Mouse (Mus musculus) adrenal gland, adult 18-20 months (tissue): ENCODE measurements around the gene Gm12184. TPM values are rescaled to one million over a fixed set of nuclear protein-coding genes. Genes with fewer than 3 reads are reported as not detected.
"Not testable (repeated sequence)": the region's sequence is repeated elsewhere in the genome, so short reads cannot be mapped to it uniquely, and the experiment has no call there.

Experiments
- DNase-seq, 2 experiments: peaks; one replicate each; pipeline ENCODE4 v3.0.0; 2021 to 2022; ENCODE audit warnings: low spot score in 2 of 2
- total RNA-seq, 2 experiments: library from RNA; stranded (reverse); gene quantifications; 1 replicate in 1 of 2; 2 replicates in 1 of 2; pipeline ENCODE4 v1.2.3; 2021

The Gm12184 gene
- total RNA-seq, 2 experiments from 2014 or later, result 0.76 to 3.1 TPM

DNA sequence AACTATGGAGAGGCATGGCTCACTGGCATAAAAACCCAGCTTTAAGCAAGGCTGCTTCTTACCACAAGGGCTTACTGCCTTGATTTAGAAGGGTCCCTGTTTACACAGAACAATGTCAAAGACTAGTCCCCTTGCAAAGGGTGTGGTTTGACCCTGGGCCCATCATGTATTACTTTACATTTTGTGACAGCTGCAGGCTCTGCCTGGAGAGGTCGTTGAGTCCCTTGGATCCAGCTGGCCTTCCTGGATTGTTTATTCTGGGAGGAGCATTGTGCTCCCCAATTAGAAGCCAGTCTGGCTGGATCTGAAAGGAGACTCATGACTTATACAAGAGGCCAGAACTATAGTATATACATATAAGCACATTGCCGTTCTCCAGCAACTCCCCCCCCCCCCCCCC is 23.8 kb upstream of the Gm12184 start:
- DNase-seq, result no peak

DNA sequence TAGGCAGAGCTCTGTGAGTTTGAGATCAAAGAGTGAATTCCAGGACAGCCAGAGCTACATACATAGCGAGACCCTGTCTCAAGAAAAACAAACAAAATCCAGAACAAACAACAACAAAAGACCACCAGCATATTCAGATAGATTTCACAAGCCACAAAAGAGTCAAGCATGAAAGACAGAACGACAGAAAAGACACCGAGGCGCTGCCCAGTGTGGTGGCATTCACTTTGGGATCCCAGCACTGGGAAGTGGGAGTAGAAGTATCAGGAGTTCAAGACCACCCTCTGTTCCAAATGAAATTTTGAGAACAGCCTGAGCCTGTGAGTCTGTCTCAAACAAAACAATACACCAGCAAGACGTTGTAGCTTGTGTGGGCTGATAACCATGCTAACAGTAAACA is 20.4 kb upstream of the Gm12184 start:
- no peak for DNase-seq

- DNase-seq, result not testable (repeated sequence)
Observed at GRCm38 (mm10) chr11:48846362-48846761, 19.9 kb upstream of the Gm12184 start.

DNA sequence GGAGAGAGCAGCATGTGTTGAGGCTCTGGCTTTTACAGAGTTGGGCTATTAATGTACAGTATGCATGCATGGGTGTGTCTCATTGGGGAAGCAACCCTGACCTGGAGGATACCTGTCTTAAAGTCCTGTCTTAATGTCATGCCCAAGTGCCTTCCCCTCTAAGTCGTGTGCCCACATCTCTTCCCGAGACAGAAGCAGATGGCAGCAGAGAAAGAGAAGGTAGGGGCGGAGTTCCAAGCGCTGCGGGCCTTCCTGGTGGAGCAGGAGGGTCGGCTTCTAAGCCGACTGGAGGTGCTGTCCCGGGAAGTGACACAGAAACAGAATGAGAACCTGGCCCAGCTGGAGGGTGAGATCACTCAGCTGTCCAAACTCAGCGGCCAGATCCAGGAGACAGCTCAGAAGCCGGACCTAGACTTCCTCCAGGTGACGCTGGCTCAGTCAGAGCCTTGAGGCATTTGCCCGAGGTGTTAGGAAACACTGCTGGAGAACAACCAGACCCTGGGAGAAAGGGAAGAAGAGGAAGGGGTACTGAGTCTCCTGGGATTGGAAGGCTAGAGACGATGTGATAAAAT is 18.9 kb upstream of the Gm12184 start:
- DNase-seq, result no peak

DNA sequence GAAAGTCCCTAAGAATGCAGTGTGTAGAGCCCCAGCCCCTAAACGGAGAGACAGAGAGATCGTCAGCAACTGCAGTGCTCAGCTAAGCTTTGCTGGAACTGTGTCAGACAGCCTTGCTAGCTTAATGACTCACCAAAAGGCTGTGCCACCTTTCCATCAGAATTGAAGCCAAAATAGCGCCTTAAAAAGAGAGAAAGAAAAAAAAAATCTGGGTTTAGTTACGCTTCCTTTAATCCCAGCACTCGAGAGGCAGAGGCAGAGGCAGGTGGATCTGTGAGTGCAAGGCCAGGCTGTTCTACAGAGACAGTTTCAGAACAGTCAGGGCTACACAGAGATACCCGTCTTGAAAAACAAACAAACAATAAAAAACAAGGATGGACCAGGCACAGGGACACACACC is 17.9 kb upstream of the Gm12184 start:
- no peak for DNase-seq

DNA sequence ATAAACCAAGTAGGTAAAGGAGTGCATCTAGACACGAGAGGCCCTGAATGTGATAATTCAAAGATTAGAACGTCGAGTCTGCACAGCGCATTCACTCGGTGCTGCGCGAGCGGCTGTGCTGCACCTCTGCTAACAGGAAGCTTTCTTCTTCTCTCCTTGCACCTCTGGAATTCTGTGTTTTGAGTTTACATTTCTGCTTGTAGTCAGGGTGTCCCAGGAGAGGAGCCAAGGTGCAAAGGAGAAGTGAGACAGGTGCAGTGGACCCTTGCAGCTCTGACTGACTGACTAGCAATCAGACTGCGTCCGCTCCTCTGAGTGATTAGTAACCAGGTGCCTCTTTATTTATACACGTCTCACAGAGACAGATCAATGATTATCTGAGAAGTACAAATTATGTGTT is 16.7 kb upstream of the Gm12184 start:
- no peak for DNase-seq

- no peak for DNase-seq
Observed at GRCm38 (mm10) chr11:48842378-48842792, 15.9 kb upstream of the Gm12184 start.

GRCm38 (mm10) chr11:48841213-48841612 is 14.8 kb upstream of the Gm12184 start:
- no peak for DNase-seq

- no peak for DNase-seq
Observed at GRCm38 (mm10) chr11:48840805-48841204, 14.3 kb upstream of the Gm12184 start.

- DNase-seq, result no peak
Observed at GRCm38 (mm10) chr11:48838879-48839680, 12.6 kb upstream of the Gm12184 start.

- DNase-seq, result no peak
Observed at GRCm38 (mm10) chr11:48838181-48838797, 11.8 kb upstream of the Gm12184 start.

GRCm38 (mm10) chr11:48837310-48838180 is 11.1 kb upstream of the Gm12184 start:
- DNase-seq, result peak; percentile 72 to 76

DNA sequence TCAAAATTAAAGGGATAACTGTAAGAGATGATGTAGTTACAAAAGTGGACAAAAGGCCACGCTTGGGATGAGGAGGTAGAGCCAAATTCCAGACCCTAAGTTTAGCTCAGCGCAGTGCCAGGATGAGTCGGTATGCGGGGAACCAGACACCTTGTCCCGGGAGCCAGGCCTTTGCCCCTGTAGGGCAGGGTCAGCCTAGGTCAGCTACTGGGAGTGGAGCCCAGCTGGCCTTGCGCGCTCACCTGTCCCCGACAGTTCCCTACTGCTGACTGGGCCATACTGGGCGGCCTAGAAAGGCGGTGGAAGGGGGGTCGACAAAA is 10.5 kb upstream of the Gm12184 start:
- DNase-seq, result no peak

DNA sequence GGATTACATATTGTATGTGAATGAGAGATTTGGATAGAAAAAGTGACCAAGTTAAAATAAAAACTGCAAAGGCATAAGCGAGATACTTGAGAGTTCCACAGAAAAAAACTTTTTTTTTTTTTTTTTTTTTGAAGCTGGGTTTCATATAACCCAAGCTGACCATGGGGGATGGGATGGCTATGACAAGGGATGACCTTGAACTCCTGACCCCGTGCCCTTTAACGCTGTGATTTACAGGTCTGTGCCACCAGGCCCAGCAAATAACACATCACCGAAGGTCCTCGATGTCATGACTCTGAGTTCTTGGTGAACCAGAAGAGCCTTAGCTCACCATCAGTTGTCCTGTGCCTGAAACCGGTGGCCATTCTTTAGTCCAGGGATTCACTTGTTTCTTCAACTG is 9.5 kb upstream of the Gm12184 start:
- no peak for DNase-seq

DNA sequence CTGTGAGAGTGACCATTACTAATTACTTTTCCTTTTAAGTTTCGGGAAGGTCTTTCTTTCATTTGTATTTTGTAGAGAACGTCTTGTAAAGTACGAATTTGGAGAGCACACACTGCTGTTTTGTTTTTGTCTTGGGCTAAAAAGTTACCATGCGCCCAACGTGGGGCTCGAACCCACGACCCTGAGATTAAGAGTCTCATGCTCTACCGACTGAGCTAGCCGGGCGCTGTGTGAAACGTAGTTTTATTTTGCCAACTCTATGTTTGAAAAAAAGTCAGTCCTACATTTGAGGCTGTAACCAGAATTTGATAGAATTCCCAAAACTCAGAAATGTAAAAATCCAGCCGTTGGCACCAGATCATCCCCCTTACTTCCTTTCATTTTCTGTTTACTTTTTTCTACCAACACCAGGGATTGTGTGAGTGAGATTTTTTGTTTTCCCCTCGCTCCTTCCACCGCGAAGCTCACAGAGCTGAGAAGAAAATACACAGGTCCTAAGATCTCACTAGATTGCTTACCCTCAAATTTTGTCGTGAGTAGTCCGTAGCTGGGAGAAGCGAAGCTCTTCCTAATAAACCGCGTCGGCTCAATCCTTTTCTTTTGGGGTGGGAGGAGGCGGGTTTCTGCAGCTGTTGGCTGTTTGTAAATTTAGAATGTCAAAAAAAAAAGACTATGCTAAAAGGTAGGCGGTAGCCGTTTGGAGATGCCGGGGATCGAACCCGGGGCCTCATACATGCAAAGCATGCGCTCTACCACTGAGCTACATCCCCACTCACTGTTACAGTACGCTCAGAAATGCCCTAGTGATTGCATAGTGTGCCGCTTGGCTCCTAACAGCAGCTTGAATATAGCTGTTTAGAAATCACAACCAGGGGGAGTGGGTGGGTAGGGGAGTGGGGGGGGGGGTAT is 7.5 kb upstream of the Gm12184 start:
- DNase-seq, result peak; percentile 92 to 95

DNA sequence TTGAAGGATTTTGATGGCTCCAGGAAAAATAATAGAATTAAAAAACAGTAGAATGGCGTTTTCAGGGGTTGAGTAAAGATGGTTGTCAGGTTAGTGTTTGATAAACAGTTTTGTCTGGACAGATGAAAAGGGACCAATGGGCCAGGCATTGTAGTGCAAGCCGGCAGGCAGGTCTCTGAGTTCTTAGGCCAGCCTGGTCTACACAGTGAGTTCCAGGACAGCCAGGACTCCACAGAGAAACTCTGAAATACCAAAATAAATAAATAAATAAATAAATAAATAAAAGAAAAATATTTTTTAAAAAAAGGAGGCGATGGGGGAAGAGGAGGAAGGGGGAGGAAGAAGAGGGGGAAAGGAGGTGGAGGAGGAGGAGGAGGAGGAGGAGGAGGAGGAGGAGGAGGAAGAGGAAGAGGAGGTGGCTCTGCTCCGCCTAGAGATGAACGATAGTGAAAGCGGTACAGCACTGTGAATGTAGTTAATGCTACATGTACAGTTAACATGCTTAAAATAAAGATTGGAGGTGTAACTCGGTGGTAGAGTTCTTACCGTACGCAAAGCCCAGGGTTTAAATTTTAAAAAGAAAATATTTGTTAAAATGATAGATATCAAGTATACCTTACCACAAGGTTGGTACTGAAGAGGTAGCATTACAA is 6.7 kb upstream of the Gm12184 start:
- DNase-seq, result no peak

DNA sequence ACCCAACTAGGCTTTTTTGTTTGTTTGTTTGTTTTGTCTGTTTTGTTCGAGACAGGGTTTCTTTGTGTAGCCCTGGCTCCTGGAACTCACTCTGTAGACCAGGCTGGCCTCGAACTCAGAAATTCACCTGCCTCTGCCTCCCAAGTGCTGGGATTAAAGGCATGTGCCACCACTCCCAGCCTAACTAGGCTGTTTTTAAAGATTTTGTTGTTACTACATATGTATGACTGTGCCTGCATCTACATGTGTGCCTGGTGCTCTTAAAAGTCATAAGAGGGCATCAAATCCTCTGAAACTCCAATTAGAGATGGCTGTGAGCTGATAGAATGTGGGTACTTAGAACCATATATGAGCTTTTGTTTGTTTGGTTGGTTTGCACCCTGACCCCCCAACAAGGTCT is 4.8 kb upstream of the Gm12184 start:
- no peak for DNase-seq

DNA sequence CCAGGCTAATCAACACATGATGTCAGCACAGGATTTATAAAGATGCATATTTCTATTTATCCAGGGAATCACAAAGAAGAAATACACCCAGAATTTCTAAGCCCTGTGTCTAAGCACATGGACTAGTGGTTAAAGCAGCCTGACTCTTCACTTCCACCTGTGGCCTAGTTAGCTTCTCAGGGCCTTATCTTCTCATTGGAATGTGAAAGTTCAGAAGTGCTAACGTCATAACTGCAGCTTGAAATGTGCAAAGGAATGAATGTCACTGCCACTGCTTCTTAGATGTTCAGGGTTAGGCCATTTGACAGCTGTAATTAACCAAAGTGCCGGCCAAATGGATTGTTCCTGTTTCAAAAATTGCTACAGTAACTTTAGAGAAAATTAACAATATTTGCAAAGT is 3.8 kb upstream of the Gm12184 start:
- DNase-seq, result no peak

DNA sequence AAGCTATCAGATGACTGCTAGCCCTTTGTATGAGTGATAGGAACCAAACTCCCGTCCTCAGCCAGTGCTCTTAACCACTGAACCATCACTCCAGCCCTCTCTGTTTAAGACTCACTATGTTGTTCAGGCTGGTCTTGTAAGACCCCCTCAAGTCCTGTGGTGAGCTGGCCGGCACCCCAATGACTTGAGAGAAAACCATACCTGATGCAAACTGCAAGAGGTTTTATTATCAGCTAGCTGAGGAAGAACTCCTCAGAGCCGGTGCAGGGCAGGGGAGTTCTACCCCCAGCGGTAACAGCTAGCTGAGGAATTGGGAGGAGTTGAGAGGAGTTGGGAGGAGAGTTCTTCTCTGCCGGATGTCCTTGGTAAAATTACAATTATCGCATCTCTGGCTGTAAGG is 1.5 kb upstream of the Gm12184 start:
- no peak for DNase-seq

DNA sequence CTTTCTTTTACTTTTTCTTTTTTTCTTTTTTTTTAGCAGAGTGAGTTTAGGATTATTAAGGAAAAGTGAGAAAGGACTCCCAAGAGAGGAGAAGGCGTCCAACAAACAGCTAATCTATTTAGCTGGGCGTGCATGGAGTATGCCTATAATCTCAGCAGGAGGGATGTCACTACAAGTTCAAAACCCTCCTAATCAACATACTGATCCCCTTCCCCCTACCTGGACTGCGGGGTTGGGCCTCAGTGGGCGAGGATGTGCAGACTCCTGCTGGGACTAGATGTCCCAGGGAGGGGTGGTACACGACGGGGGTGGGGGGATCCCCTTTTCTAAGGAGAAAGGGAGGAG is 269 bp upstream of the Gm12184 start:
- DNase-seq, result no peak
